ENCODE assay signal across 24 mouse cellular contexts in the genomic region with DNA sequence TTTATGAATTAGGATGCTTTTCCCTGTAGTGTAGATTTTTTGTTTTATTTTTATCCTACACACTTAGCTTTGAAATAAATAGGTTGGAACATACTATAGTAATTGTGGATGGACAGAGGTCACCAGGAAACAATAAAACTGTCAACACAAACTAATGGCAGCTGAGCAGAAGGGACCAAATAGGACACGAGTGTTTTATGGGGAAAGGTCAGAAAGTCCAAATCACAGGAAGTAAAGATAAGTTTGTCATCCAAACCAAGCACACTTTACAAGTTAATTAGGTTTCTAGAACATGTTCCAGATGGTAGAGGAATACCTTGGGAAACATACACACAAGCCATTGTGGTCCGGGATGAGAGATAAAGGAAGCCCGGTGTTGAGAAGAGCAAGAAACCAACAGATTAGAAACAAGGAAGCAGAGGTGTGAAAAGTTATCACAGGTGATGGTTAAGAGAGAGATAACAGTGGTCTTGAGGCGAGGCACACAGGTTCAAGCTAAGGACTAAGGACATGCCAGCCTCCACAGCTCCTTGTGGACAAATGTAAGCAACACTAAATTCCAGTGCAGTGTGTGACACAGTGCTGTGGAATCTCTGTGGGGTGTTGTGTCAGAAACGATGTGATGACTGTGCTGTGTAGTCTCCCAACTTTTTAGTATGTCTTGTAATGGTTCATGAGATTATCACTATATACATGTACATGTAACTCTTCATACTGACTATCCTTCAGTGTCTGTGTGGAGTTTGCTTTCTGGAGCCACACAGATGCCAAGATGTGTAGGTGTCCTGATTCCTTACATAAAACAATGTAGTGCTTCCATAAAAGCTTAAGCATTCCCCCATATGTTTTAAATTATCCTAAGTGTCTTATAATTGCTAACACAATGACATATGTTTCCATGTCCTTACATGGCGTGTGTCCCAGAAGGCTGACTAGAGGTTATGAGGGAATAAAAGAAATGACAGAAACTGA.
DNase-seq lines count a peak whose midpoint lies in the region; ATAC-seq and TF ChIP-seq lines count a peak whose summit lies in the region.
"Had no signal": no experiment of that assay in that cellular context is flagged by ENCODE, and none has a peak within 500 bp of the region (broad histone marks: within the 10 kb centered on the region; RNA-seq: fewer than 3 reads in every experiment).

No protein-coding gene starts in this region.

- no peaks in the 10 kb centered on the region for H3K27me3 ChIP-seq in kidney, embryonic 14.5 days (ENCODE audit: control insufficient read depth, insufficient read depth, low read length)
- no peaks in the 10 kb centered on the region for H3K27me3 ChIP-seq in kidney, adult 2 months (replicated peaks; ENCODE audit: control insufficient read depth, insufficient read depth, low read length)
- peaks cover 55% of the 10 kb centered on the region for H3K27me3 ChIP-seq in limb, embryonic 10.5 days (ENCODE audit: low read depth, poor library complexity, severe bottlenecking)
- H3K27me3 ChIP-seq: hindbrain, embryonic 13.5 days; liver, embryonic 13.5 days; neural tube, embryonic 13.5 days had no signal

- H3K9ac ChIP-seq in kidney, embryonic 14.5 days (ENCODE audit: low read depth, low read length): no peak overlapping the region
- H3K9ac ChIP-seq: embryonic facial prominence, embryonic 13.5 days; hindbrain, embryonic 13.5 days; liver, embryonic 13.5 days; neural tube, embryonic 13.5 days had no signal

- DNase-seq in kidney, adult 2 months: no peak
- peak; percentile 55 for DNase-seq in 3T3-L1 (ENCODE audit: low read depth, low spot score)
- peak; percentile 64 for DNase-seq in embryo, embryonic 10.5 days (ENCODE audit: low spot score)
- peak; percentile 43 for DNase-seq in limb, embryonic 10.5 days (ENCODE audit: low spot score)
- no peak for DNase-seq in layer of hippocampus, adult 18-20 months (ENCODE audit: low spot score in 2 of 2)
- DNase-seq in gastrocnemius, adult 2 months: no peak
- DNase-seq: cerebellum, adult 2 months; gastrocnemius, postnatal 25 days; heart, adult 2 months; heart, postnatal 36 days; kidney, adult 8-10 months; liver, embryonic 13.5 days; lung, adult 2 months had no signal

- H3K4me2 ChIP-seq in kidney, embryonic 14.5 days (replicated peaks; ENCODE audit: low read depth, low read length): no peak overlapping the region
- H3K4me2 ChIP-seq: embryonic facial prominence, embryonic 13.5 days; hindbrain, embryonic 13.5 days; liver, embryonic 13.5 days; neural tube, embryonic 13.5 days had no signal

- 26% methylated on average over 6 of the region's 6 CpGs for WGBS in kidney, embryonic 14.5 days
- WGBS in kidney, adult 2 months: 40% methylated on average over 6 of the region's 6 CpGs
- 11% methylated on average over 6 of the region's 6 CpGs for WGBS in limb, embryonic 10.5 days

- no peaks in the 10 kb centered on the region for H3K9me3 ChIP-seq in kidney, embryonic 14.5 days (ENCODE audit: control insufficient read depth, low read length)
- no peaks in the 10 kb centered on the region for H3K9me3 ChIP-seq in limb, embryonic 10.5 days (replicated peaks)
- H3K9me3 ChIP-seq: embryonic facial prominence, embryonic 13.5 days; hindbrain, embryonic 13.5 days; liver, embryonic 13.5 days; midbrain, embryonic 10.5 days; neural tube, embryonic 13.5 days had no signal

- no peak overlapping the region for H3K27ac ChIP-seq in kidney, embryonic 14.5 days (ENCODE audit: low read depth, low read length)
- H3K27ac ChIP-seq in kidney, adult 2 months (ENCODE audit: insufficient read depth, low read depth, low read length): no peak overlapping the region
- no peak overlapping the region for H3K27ac ChIP-seq in limb, embryonic 10.5 days
- H3K27ac ChIP-seq in gastrocnemius, adult 2 months: no peak overlapping the region
- H3K27ac ChIP-seq: embryonic facial prominence, embryonic 13.5 days; heart, adult 2 months; hindbrain, embryonic 13.5 days; liver, embryonic 13.5 days; macrophage; midbrain, embryonic 10.5 days; neural tube, embryonic 13.5 days had no signal

- peaks cover 4% of the 10 kb centered on the region; the same call in 1 of the 2 replicates for H3K4me1 ChIP-seq in kidney, embryonic 14.5 days (ENCODE audit: control insufficient read depth, insufficient read depth, low read length)
- H3K4me1 ChIP-seq in kidney, adult 2 months (ENCODE audit: control insufficient read depth, insufficient read depth, low read length): no peaks in the 10 kb centered on the region
- H3K4me1 ChIP-seq in limb, embryonic 10.5 days: peaks cover 26% of the 10 kb centered on the region
- H3K4me1 ChIP-seq: liver, embryonic 13.5 days; midbrain, embryonic 10.5 days had no signal

- peak; percentile 49; the same call in 1 of the 2 replicates for ATAC-seq in kidney, embryonic 14.5 days (ENCODE audit: low FRiP score, low TSS enrichment)
- ATAC-seq: forebrain, embryonic 14.5 days; inflammation-experienced regulatory T-cells, adult 6 months; midbrain, embryonic 16.5 days; Patski had no signal

- intact Hi-C loops in gastrocnemius, adult 2 months (cut with DNase I): no loop called here

- no peak for TF ChIP-seq POLR2A in kidney, adult 2 months (IDR thresholded peaks at IDR 0.05; ENCODE audit: low read depth, low read length)

- no peak overlapping the region for H3K4me3 ChIP-seq in kidney, embryonic 14.5 days (ENCODE audit: low read length)
- no peak overlapping the region for H3K4me3 ChIP-seq in kidney, adult 2 months (ENCODE audit: insufficient read depth, low read depth, low read length)
- no peak overlapping the region for H3K4me3 ChIP-seq in limb, embryonic 10.5 days
- H3K4me3 ChIP-seq in gastrocnemius, adult 2 months: no peak overlapping the region
- H3K4me3 ChIP-seq: embryonic facial prominence, embryonic 13.5 days; heart, adult 2 months; hindbrain, embryonic 13.5 days; liver, embryonic 13.5 days; midbrain, embryonic 10.5 days; myocyte; neural tube, embryonic 13.5 days had no signal

- no peaks in the 10 kb centered on the region for H3K36me3 ChIP-seq in kidney, embryonic 14.5 days (ENCODE audit: control insufficient read depth, insufficient read depth, low read length)
- H3K36me3 ChIP-seq in kidney, adult 2 months (ENCODE audit: control insufficient read depth, insufficient read depth, low read length): no peaks in the 10 kb centered on the region
- no peaks in the 10 kb centered on the region for H3K36me3 ChIP-seq in limb, embryonic 10.5 days
- H3K36me3 ChIP-seq: embryonic facial prominence, embryonic 13.5 days; hindbrain, embryonic 13.5 days; liver, embryonic 13.5 days; midbrain, embryonic 10.5 days; neural tube, embryonic 13.5 days had no signal

- no peak for TF ChIP-seq CTCF in kidney, adult 2 months (conservative IDR thresholded peaks at IDR 0.05; ENCODE audit: insufficient read depth, insufficient read length, low read depth, low read length)
- no peak for TF ChIP-seq CTCF in gastrocnemius, adult 2 months (IDR thresholded peaks at IDR 0.05)

Comparison
In these comparisons a context has a peak if more than half of its experiments do, and no peak if none do; other contexts are left out.
1. DNase-seq: peak in 3T3-L1 (single experiment), embryo, embryonic 10.5 days (single experiment) and limb, embryonic 10.5 days (single experiment); none in kidney, adult 2 months (single experiment), layer of hippocampus, adult 18-20 months (0 of 2) and gastrocnemius, adult 2 months (single experiment).